Mouse (Mus musculus) heart, embryonic 14.5 days (tissue): Measurements from ENCODE around the gene Runx1. TPM values are rescaled to one million over a fixed set of nuclear protein-coding genes. Genes with fewer than 3 reads are reported as not detected.

Experiments used
- ATAC-seq: fragments of 200-750 bp; cut with Nextera tagmentation; 2 replicates; pipeline ENCODE4 v1.8.0; 2017; ENCODE audit warnings: low read depth, moderate TSS enrichment; ENCODE audit not compliant: insufficient number of reproducible peaks, insufficient read depth, low FRiP score
- H3K27ac ChIP-seq, 2 experiments: fragments of 200-500 bp in 1 of 2; fragments of 300-500 bp in 1 of 2; sonication (generic) in 1 of 2; replicated peaks in 1 of 2; 2 replicates each; pipeline ENCODE4 v1.5.1; 2012 to 2014; ENCODE audit warnings: low read depth in 2 of 2, low read length in 2 of 2, control low read depth in 1 of 2, mild to moderate bottlenecking in 1 of 2, mixed read lengths in 1 of 2; ENCODE audit not compliant: control insufficient read depth in 1 of 2, insufficient read depth in 1 of 2
- H3K27me3 ChIP-seq: fragments of 300-500 bp; sonication (generic); 2 replicates; pipeline ENCODE4 v1.6.1; 2014; ENCODE audit warnings: mild to moderate bottlenecking, low read length, control low read depth; ENCODE audit not compliant: control insufficient read depth, insufficient read depth
- H3K36me3 ChIP-seq: fragments of 300-500 bp; sonication (generic); 2 replicates; pipeline ENCODE4 v1.6.1; 2014; ENCODE audit warnings: mild to moderate bottlenecking, control low read depth, low read length, mixed read lengths; ENCODE audit not compliant: control insufficient read depth, insufficient read depth
- H3K4me1 ChIP-seq, 2 experiments: fragments of 200-500 bp in 1 of 2; fragments of 300-500 bp in 1 of 2; sonication (generic) in 1 of 2; 2 replicates each; pipeline ENCODE4 v1.6.1; 2012 to 2014; ENCODE audit warnings: low read length in 2 of 2, control low read depth in 1 of 2, mixed read lengths in 1 of 2; ENCODE audit not compliant: control insufficient read depth in 2 of 2, insufficient read depth in 2 of 2
- H3K4me2 ChIP-seq: fragments of 300-500 bp; sonication (generic); 2 replicates; pipeline ENCODE4 v1.6.1; 2014; ENCODE audit warnings: mild to moderate bottlenecking, low read length
- H3K4me3 ChIP-seq, 2 experiments: fragments of 200-500 bp in 1 of 2; fragments of 300-500 bp in 1 of 2; sonication (generic) in 1 of 2; 2 replicates each; pipeline ENCODE4 v1.5.1; 2012 to 2014; ENCODE audit warnings: low read length in 2 of 2, mild to moderate bottlenecking in 2 of 2, control low read depth in 1 of 2, low read depth in 1 of 2, moderate library complexity in 1 of 2; ENCODE audit not compliant: control insufficient read depth in 1 of 2, insufficient read depth in 1 of 2
- H3K9ac ChIP-seq: fragments of 300-500 bp; sonication (generic); 2 replicates; pipeline ENCODE4 v1.6.1; 2014; ENCODE audit warnings: mild to moderate bottlenecking, low read length
- H3K9me3 ChIP-seq: fragments of 300-500 bp; sonication (generic); 2 replicates; pipeline ENCODE4 v1.6.1; 2016; ENCODE audit warnings: low read length, control low read depth; ENCODE audit not compliant: control insufficient read depth
- WGBS: fragments of 180-500 bp; shearing (Covaris S2); extraction: QIAGEN DNeasy Blood & Tissue Kit; methylation state at CpG from one replicate; pipeline ENCODE4 v1.1.7; 2014; 5-methylcytosine and 5-hydroxymethylcytosine counted together
- polyA plus RNA-seq: library from polyadenylated mRNA; unstranded; fragments of >200 nt; fragmentation: Nextera tagmentation; extraction: Ambion mirVana; gene quantifications from 2 replicates; pipeline ENCODE4 v1.2.1, GENCODE M21; 2014

Gene Runx1
- polyA plus RNA-seq, 1 experiment from 2014 or later, result 1.0 TPM

GRCm38 (mm10) chr16:92610464-92610863, 215.5 kb downstream of the Runx1 start:
- Histone ChIP-seq H3K27ac (no peak overlapping the region), H3K27me3 (peaks cover 22% of the 10 kb centered on the region), H3K9ac (no peak overlapping the region), H3K4me3 (no peak overlapping the region), H3K36me3 (no peaks in the 10 kb centered on the region), H3K4me2 (no peak overlapping the region), H3K9me3 (no peaks in the 10 kb centered on the region), H3K4me1 (peaks cover 0 to under 1% of the 10 kb centered on the region in 2 experiments; a peak in 1 of 4 replicates)
- no peak for ATAC-seq
- WGBS, result 53% methylated on average over 8 of the region's 8 CpGs

GRCm38 (mm10) chr16:92609717-92610077, 216.3 kb downstream of the Runx1 start:
- Histone ChIP-seq H3K36me3 (no peaks in the 10 kb centered on the region), H3K4me3 (no peak overlapping the region), H3K9ac (no peak overlapping the region), H3K27ac (no peak overlapping the region), H3K27me3 (peaks cover 22% of the 10 kb centered on the region), H3K9me3 (no peaks in the 10 kb centered on the region), H3K4me1 (peaks cover 0 to 4% of the 10 kb centered on the region in 2 experiments; a peak in 1 of 4 replicates), H3K4me2 (no peak overlapping the region)
- 79% methylated on average over 11 of the region's 11 CpGs for WGBS
- ATAC-seq, result no peak

GRCm38 (mm10) chr16:92609006-92609716, 216.8 kb downstream of the Runx1 start:
- no peak overlapping the region for H3K9ac ChIP-seq
- no peak overlapping the region for H3K4me2 ChIP-seq
- H3K36me3 ChIP-seq, result no peaks in the 10 kb centered on the region
- WGBS, result 49% methylated on average over 8 of the region's 8 CpGs
- no peaks in the 10 kb centered on the region for H3K9me3 ChIP-seq
- no peak overlapping the region for H3K27ac ChIP-seq
- peaks cover 27% of the 10 kb centered on the region for H3K27me3 ChIP-seq
- no peak overlapping the region for H3K4me3 ChIP-seq
- no peak for ATAC-seq
- peaks cover 0 to 4% of the 10 kb centered on the region in 2 experiments; a peak in 1 of 4 replicates for H3K4me1 ChIP-seq

- ATAC-seq, result no peak
- WGBS, result 68% methylated on average over 14 of the region's 14 CpGs
- H3K4me1 ChIP-seq, result peaks cover 0 to 4% of the 10 kb centered on the region in 2 experiments; a peak in 1 of 4 replicates
- H3K4me2 ChIP-seq, result no peak overlapping the region
- H3K4me3 ChIP-seq, result no peak overlapping the region
- no peak overlapping the region for H3K27ac ChIP-seq
- peaks cover 31% of the 10 kb centered on the region for H3K27me3 ChIP-seq
- no peaks in the 10 kb centered on the region for H3K9me3 ChIP-seq
- no peak overlapping the region for H3K9ac ChIP-seq
- H3K36me3 ChIP-seq, result no peaks in the 10 kb centered on the region
Observed at GRCm38 (mm10) chr16:92608180-92608960, 217.6 kb downstream of the Runx1 start.

DNA sequence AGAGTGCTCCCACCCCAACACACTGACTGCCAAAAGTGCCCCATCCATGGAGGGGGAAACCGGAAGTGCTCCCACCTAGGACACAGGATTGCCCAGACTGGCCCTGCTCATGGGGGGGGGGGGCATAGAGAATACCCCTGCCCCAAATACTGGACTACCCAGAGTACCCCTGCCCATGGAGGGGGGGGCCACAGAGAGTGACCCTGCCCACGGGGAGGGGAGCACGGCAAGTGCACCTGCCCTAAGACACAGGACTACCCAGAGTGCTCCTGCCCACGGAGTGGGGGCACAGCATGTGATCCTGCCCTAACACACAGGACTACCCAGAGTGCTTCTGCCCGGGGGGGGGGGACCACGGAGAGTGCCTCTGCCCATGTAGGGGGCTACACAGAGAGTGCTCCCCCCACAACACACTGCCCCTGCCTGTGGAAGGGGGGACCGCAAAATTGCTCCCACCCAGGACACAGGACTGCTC, 219.4 kb downstream of the Runx1 start:
- Histone ChIP-seq H3K36me3 (no peaks in the 10 kb centered on the region), H3K4me3 (no peak overlapping the region), H3K27me3 (peaks cover 31% of the 10 kb centered on the region), H3K4me1 (peaks cover 0 to 4% of the 10 kb centered on the region in 2 experiments; a peak in 1 of 4 replicates), H3K9ac (no peak overlapping the region), H3K27ac (no peak overlapping the region), H3K9me3 (no peaks in the 10 kb centered on the region), H3K4me2 (no peak overlapping the region)
- 77% methylated on average over 7 of the region's 7 CpGs for WGBS
- no peak for ATAC-seq

DNA sequence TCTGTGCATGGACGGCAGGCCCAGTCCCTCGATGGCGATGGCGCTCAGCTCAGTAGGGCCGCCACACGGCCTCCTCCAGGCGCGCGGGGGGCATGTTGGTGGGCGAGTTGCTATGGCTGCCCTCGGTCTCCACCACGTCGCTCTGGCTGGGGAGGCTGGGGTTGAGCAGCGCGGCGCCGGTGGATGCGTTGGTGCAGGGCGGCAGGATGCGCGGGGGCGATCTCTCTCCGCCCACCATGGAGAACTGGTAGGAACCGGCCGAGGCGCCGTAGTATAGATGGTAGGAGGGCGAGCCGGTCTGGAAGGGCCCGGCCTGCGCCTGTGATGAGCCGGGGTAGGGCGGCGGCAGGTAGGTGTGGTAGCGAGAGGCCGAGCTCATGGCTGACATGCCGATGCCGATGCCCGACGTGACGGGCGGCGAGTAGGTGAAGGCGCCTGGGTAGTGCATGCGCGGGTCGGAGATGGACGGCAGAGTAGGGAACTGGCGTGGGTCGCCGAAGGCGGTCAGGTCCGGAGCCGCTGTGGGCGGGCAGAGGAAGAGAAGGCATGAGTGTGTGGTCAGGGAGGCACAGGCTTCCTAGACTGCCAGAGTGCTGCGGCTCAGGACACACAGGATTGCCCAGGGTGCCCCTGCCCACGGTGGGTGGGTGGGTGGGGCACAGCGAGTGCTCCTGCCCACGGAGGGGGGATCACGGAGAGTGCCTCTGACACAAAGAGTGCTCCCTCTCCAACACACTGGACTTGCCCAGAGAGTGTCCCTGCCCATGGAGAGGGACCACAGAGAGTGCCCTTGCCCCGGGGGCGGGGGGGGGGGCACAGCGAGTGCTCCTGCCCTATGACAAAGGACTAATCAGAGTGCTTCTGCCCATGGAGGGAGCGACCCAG, 220.1 kb downstream of the Runx1 start:
- H3K9ac ChIP-seq, result peak overlapping the region; percentile 22
- no peaks in the 10 kb centered on the region for H3K36me3 ChIP-seq
- peak overlapping the region; percentile 65 for H3K4me2 ChIP-seq
- H3K4me1 ChIP-seq, result peaks cover 0 to 4% of the 10 kb centered on the region in 2 experiments; a peak in 1 of 4 replicates
- H3K27ac ChIP-seq, result no peak overlapping the region
- peaks cover 31% of the 10 kb centered on the region for H3K27me3 ChIP-seq
- no peaks in the 10 kb centered on the region for H3K9me3 ChIP-seq
- peak overlapping the region; percentile 38 to 56 for H3K4me3 ChIP-seq
- peak; percentile 42 for ATAC-seq
- 10% methylated on average over 60 of the region's 64 CpGs for WGBS

DNA sequence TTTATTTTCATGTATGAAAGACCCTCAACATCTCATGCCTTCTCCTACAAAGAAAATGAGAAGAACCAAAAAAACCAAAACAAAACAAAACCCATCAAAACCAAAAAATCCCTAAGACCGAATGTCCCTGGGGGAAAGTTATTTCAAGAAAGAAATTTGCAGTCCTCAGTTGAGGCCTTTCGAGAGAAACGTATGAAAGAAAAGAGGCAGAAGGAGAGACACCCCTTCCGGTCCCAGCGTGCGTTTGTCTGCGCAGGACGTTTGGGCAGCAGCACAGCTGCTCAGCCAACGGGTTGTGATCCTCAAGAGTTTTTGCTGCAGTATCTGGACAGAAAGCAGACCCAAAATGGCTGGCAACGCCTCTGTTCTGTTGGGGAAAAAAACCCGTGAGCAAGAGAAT, 223.4 kb downstream of the Runx1 start:
- no peak overlapping the region for H3K27ac ChIP-seq
- H3K4me2 ChIP-seq, result no peak overlapping the region
- H3K9ac ChIP-seq, result no peak overlapping the region
- H3K27me3 ChIP-seq, result peaks cover 24% of the 10 kb centered on the region; the same call in 1 of the 2 replicates
- no peaks in the 10 kb centered on the region for H3K36me3 ChIP-seq
- H3K9me3 ChIP-seq, result no peaks in the 10 kb centered on the region
- 69% methylated on average over 11 of the region's 11 CpGs for WGBS
- no peak for ATAC-seq
- no peak overlapping the region for H3K4me3 ChIP-seq
- H3K4me1 ChIP-seq, result peaks cover 0 to 4% of the 10 kb centered on the region in 2 experiments; a peak in 1 of 4 replicates
